In genomic region chr1:152386188-152386835, GRCm38 (mm10) we compare ENCODE assay signal across 8 mouse cellular contexts. TPM values are rescaled to one million over a fixed set of nuclear protein-coding genes. Genes with fewer than 3 reads are reported as not detected.
DNase-seq lines count a peak whose midpoint lies in the region; ATAC-seq and TF ChIP-seq lines count a peak whose summit lies in the region.

TSS of gene Tsen15 (minus strand) at chr1:152386688.

- no peaks in the 10 kb centered on the region for H3K9me3 ChIP-seq in hindbrain, postnatal 0 days (ENCODE audit: low read length)

- H3K27me3 ChIP-seq in hindbrain, postnatal 0 days (ENCODE audit: insufficient read depth, low read length), result no peaks in the 10 kb centered on the region

- no peak for TF ChIP-seq CTCF in cortical plate, adult 2 months (IDR thresholded peaks at IDR 0.05; ENCODE audit: extremely low read depth, insufficient read depth, low read length)
- no peak for TF ChIP-seq CTCF in hindbrain, postnatal 0 days (IDR thresholded peaks at IDR 0.05; ENCODE audit: low read depth)
- TF ChIP-seq CTCF in left cerebral cortex, adult 2 months (IDR thresholded peaks at IDR 0.05), result no peak; the same call in 1 of the 2 replicates

- DNase-seq in gastrocnemius, adult 8-10 months (ENCODE audit: low spot score in 2 of 2), result peak; percentile 64 to 76
- DNase-seq in hindbrain, postnatal 0 days (ENCODE audit: low spot score), result peak; percentile 86
- peak; percentile 87 to 90 for DNase-seq in left cerebral cortex, adult 2 months (ENCODE audit: extremely low spot score in 1 of 2, low spot score in 2 of 2)
- peak; percentile 54 for DNase-seq in retina, postnatal 7 days (ENCODE audit: low read depth, low spot score)
- peak; percentile 77 to 88 for DNase-seq in urinary bladder, adult 18-20 months (ENCODE audit: low spot score in 2 of 2)

- 0 out of 2 replicates have a peak, but pooled peaks have one; percentile 41 for TF ChIP-seq POLR2A in cortical plate, adult 2 months (IDR thresholded peaks at IDR 0.05; ENCODE audit: extremely low read depth, insufficient read depth, low read length)

- no peaks in the 10 kb centered on the region for H3K36me3 ChIP-seq in hindbrain, postnatal 0 days (ENCODE audit: insufficient read depth, low read length)
- H3K36me3 ChIP-seq in macrophage (ENCODE audit: inconsistent target), result peaks cover 10% of the 10 kb centered on the region; the same call in 1 of the 2 replicates

- intact Hi-C loops in left cerebral cortex, adult 2 months (cut with DNase I), result no loop called here

- H3K4me1 ChIP-seq in cortical plate, adult 2 months (ENCODE audit: control insufficient read depth, insufficient read depth, low read length), result no peaks in the 10 kb centered on the region
- H3K4me1 ChIP-seq in hindbrain, postnatal 0 days (ENCODE audit: insufficient read depth, low read length), result no peaks in the 10 kb centered on the region

- peak within 1 kb of the TSS; percentile 73 for H3K9ac ChIP-seq in hindbrain, postnatal 0 days (replicated peaks; ENCODE audit: low read length)

- peaks cover 14% of the 10 kb centered on the region; the same call in 1 of the 2 replicates for H3K79me2 ChIP-seq in macrophage (ENCODE audit: inconsistent target)

- WGBS in hindbrain, postnatal 0 days, result 1% methylated on average over 41 of the region's 57 CpGs
- WGBS in macrophage (ENCODE audit: missing documents), result 3% methylated on average over 52 of the region's 57 CpGs

- peak; percentile 94 for ATAC-seq in activated CD4-positive, CD25-positive, alpha-beta regulatory T cell, adult 4 months
- ATAC-seq in hindbrain, postnatal 0 days, result peak; percentile 97

- H3K4me3 ChIP-seq in cortical plate, adult 2 months (ENCODE audit: insufficient read depth, low read length), result peak within 1 kb of the TSS; percentile 87
- H3K4me3 ChIP-seq in hindbrain, postnatal 0 days (ENCODE audit: low read length), result peak within 1 kb of the TSS; percentile 86
- H3K4me3 ChIP-seq in left cerebral cortex, adult 2 months, result peak within 1 kb of the TSS; percentile 86
- H3K4me3 ChIP-seq in macrophage (ENCODE audit: inconsistent target), result peak within 1 kb of the TSS; percentile 53

- no peak within 1 kb of the TSS for H3K27ac ChIP-seq in cortical plate, adult 2 months (ENCODE audit: insufficient read depth, low read length)
- H3K27ac ChIP-seq in hindbrain, postnatal 0 days, result no peak within 1 kb of the TSS
- peak within 1 kb of the TSS; percentile 89 for H3K27ac ChIP-seq in left cerebral cortex, adult 2 months
- no peak within 1 kb of the TSS for H3K27ac ChIP-seq in macrophage

- H3K4me2 ChIP-seq in hindbrain, postnatal 0 days (ENCODE audit: low read depth, low read length), result peak within 1 kb of the TSS; percentile 58

RNA-seq across cellular contexts. Expression of gene Tsen15, which starts in this region (rescaled TPM):
- polyA plus RNA-seq in activated CD4-positive, CD25-positive, alpha-beta regulatory T cell, adult 4 months (2017; shearing (Covaris generic)), result 10 to 100 TPM; 20.7 to 21.3 TPM
- polyA plus RNA-seq in cortical plate, adult 2 months (2012; rRNA removed), result 46.0 and 50.4 TPM in 2 replicates
- 10 to 100 TPM; 13.0 to 16.2 (median 14.8) TPM for total RNA-seq in gastrocnemius, adult 8-10 months (2022)
- total RNA-seq in hindbrain, postnatal 0 days (2014; rRNA removed), result 27.1 and 49.8 TPM in 2 replicates
- 49.1 and 50.8 TPM in 2 replicates for polyA plus RNA-seq in hindbrain, postnatal 0 days (2015; fragmentation: Nextera tagmentation; extraction: Ambion mirVana)
- 10 to 100 TPM; 36.1 to 36.5 TPM for total RNA-seq in left cerebral cortex, adult 2 months (2021)
- 10 to 100 TPM in 21 of 26 experiments, 1 to 10 TPM in 5; 3.4 to 48.6 (median 20.4) TPM for total RNA-seq in macrophage (2018; cell fraction: chromatin; rRNA removed)
- 10 to 100 TPM in 16 of 26 experiments, 1 to 10 TPM in 10; 6.7 to 15.4 (median 10.6) TPM for total RNA-seq in macrophage (2018; cell fraction: cytosol; rRNA removed)
- total RNA-seq in macrophage (2018; cell fraction: nucleus; rRNA removed), result 10 to 100 TPM in 15 of 26 experiments, 1 to 10 TPM in 11; 2.9 to 54.0 (median 13.6) TPM
- 11.8 to 33.5 TPM (median 18.3 TPM) in 3 replicates for polyA plus RNA-seq in macrophage (2018)
